Mouse (Mus musculus): ENCODE measurements around the gene Olfr1339. TPM values are rescaled to one million over a fixed set of nuclear protein-coding genes. Genes with fewer than 3 reads are reported as not detected.

The Olfr1339 gene
- not detected for total RNA-seq (2021)

- DNase-seq (ENCODE audit: low spot score in 2 of 2), result no peak
- intact Hi-C loops (cut with DNase I), result no loop called here
These were observed at the start of gene Olfr1339 for GRCm38 (mm10) chr4:118731875-118732274. Gene Olfr1339, plus strand, starts transcription at chr4:118732175.

- intact Hi-C loops (cut with DNase I), result no loop called here
- no peak for DNase-seq (ENCODE audit: low spot score in 2 of 2)
These were observed 44.9 kb upstream of the Olfr1339 start for GRCm38 (mm10) chr4:118687086-118687485.

GRCm38 (mm10) chr4:118692412-118692973 lies 39.5 kb upstream of the Olfr1339 start, which contains the start of gene Olfr1342:
Gene Olfr1342, minus strand, starts transcription at chr4:118692756.
- intact Hi-C loops (cut with DNase I), result no loop called here
- DNase-seq (ENCODE audit: low spot score in 2 of 2), result no peak

GRCm38 (mm10) chr4:118693812-118694211 lies 38.2 kb upstream of the Olfr1339 start:
- intact Hi-C loops (cut with DNase I), result no loop called here

GRCm38 (mm10) chr4:118703223-118703622 lies 28.8 kb upstream of the Olfr1339 start, which contains the start of gene Olfr1341:
Gene Olfr1341, plus strand, starts transcription at chr4:118703523.
- DNase-seq (ENCODE audit: low spot score in 2 of 2), result no peak
- intact Hi-C loops (cut with DNase I), result no loop called here

More at GRCm38 (mm10) chr4:118693812-118694211, 38.2 kb upstream of the Olfr1339 start:
- peak in 1 of 2 experiments; percentile 6 for DNase-seq (ENCODE audit: low spot score in 2 of 2)

GRCm38 (mm10) chr4:118708086-118708485 lies 23.9 kb upstream of the Olfr1339 start:
- no peak for DNase-seq (ENCODE audit: low spot score in 2 of 2)
- intact Hi-C loops (cut with DNase I), result no loop called here

GRCm38 (mm10) chr4:118711656-118712055 lies 20.3 kb upstream of the Olfr1339 start:
- no peak for DNase-seq (ENCODE audit: low spot score in 2 of 2)
- intact Hi-C loops (cut with DNase I), result no loop called here

GRCm38 (mm10) chr4:118719838-118720237 lies 12.1 kb upstream of the Olfr1339 start, which contains the start of gene Olfr1340:
Gene Olfr1340, plus strand, starts transcription at chr4:118720138.
- intact Hi-C loops (cut with DNase I), result no loop called here
- no peak for DNase-seq (ENCODE audit: low spot score in 2 of 2)

GRCm38 (mm10) chr4:118721742-118722483 lies 10.1 kb upstream of the Olfr1339 start:
- intact Hi-C loops (cut with DNase I), result no loop called here
- peak in 1 of 2 experiments; percentile 45 for DNase-seq (ENCODE audit: low spot score in 2 of 2)

GRCm38 (mm10) chr4:118739574-118739973 lies 7.6 kb downstream of the Olfr1339 start:
- intact Hi-C loops (cut with DNase I), result no loop called here
- no peak for DNase-seq (ENCODE audit: low spot score in 2 of 2)

- intact Hi-C loops (cut with DNase I), result no loop called here
- DNase-seq (ENCODE audit: low spot score in 2 of 2), result no peak
These were observed 9.2 kb downstream of the Olfr1339 start for GRCm38 (mm10) chr4:118740988-118741698.

- DNase-seq (ENCODE audit: low spot score in 2 of 2), result no peak
- intact Hi-C loops (cut with DNase I), result no loop called here
These were observed 9.9 kb downstream of the Olfr1339 start for GRCm38 (mm10) chr4:118741881-118742280.

GRCm38 (mm10) chr4:118758637-118759036 lies 26.7 kb downstream of the Olfr1339 start, which contains the start of gene Olfr1338:
Gene Olfr1338, minus strand, starts transcription at chr4:118758737.
- intact Hi-C loops (cut with DNase I), result no loop called here
- no peak for DNase-seq (ENCODE audit: low spot score in 2 of 2)

GRCm38 (mm10) chr4:118782486-118782885 lies 50.5 kb downstream of the Olfr1339 start, which contains the start of gene Olfr1337:
Gene Olfr1337, minus strand, starts transcription at chr4:118782586.
- DNase-seq (ENCODE audit: low spot score in 2 of 2), result no peak
- intact Hi-C loops (cut with DNase I), result no loop called here

Other genes with a start within 250 kb of the Olfr1339 start
- gene Tie1, start 242.1 kb upstream of the Olfr1339 start, total RNA-seq (2021), result 1 to 10 TPM; 8.2 to 9.5 TPM
- not detected for gene 2610528J11Rik, start 205.2 kb upstream of the Olfr1339 start, total RNA-seq (2021)
- gene Tmem125, start 188.1 kb upstream of the Olfr1339 start, total RNA-seq (2021), result 1 to 10 TPM; 7.3 to 9.9 TPM
- under 1 TPM; 0.76 to 0.99 TPM for gene Cfap57, start 111.4 kb upstream of the Olfr1339 start, total RNA-seq (2021)
- gene Ebna1bp2, start 111.4 kb upstream of the Olfr1339 start, total RNA-seq (2021), result 10 to 100 TPM; 55.4 to 58.0 TPM
- gene Olfr62, start 73.2 kb upstream of the Olfr1339 start, total RNA-seq (2021), result not detected
- not detected for gene Olfr1342, start 39.4 kb upstream of the Olfr1339 start, total RNA-seq (2021)
- not detected for gene Olfr1341, start 28.7 kb upstream of the Olfr1339 start, total RNA-seq (2021)
- gene Olfr1340, start 12.0 kb upstream of the Olfr1339 start, total RNA-seq (2021), result not detected
- gene Olfr1338, start 26.6 kb downstream of the Olfr1339 start, total RNA-seq (2021), result not detected
- gene Olfr1337, start 50.4 kb downstream of the Olfr1339 start, total RNA-seq (2021), result not detected
- not detected for gene Olfr1335, start 77.8 kb downstream of the Olfr1339 start, total RNA-seq (2021)
- not detected for gene Olfr1333, start 104.1 kb downstream of the Olfr1339 start, total RNA-seq (2021)
- gene Olfr1331, start 132.5 kb downstream of the Olfr1339 start, total RNA-seq (2021), result not detected
- gene Olfr1330, start 156.4 kb downstream of the Olfr1339 start, total RNA-seq (2021), result not detected
- gene Olfr1329, start 185.3 kb downstream of the Olfr1339 start, total RNA-seq (2021), result not detected
- gene Olfr1328, start 206.4 kb downstream of the Olfr1339 start, total RNA-seq (2021), result not detected
- under 1 TPM; 0.27 to 0.34 TPM for gene Lao1, start 229.4 kb downstream of the Olfr1339 start, total RNA-seq (2021)

Data from left cerebral cortex, postnatal 25 days (tissue).